In genomic region chr6:22012099-22012498, GRCm38 (mm10) we compare ENCODE assay signal across 30 mouse cellular contexts. TPM values are rescaled to one million over a fixed set of nuclear protein-coding genes. Genes with fewer than 3 reads are reported as not detected.
DNase-seq lines count a peak whose midpoint lies in the region; ATAC-seq and TF ChIP-seq lines count a peak whose summit lies in the region.
"Had no signal": no experiment of that assay in that cellular context is flagged by ENCODE, and none has a peak within 500 bp of the region (broad histone marks: within the 10 kb centered on the region; RNA-seq: fewer than 3 reads in every experiment).

No protein-coding gene starts in this region.

- no peak for TF ChIP-seq POLR2A in kidney, adult 2 months (IDR thresholded peaks at IDR 0.05; ENCODE audit: low read depth, low read length)

- H3K4me1 ChIP-seq in kidney, adult 2 months (ENCODE audit: control insufficient read depth, insufficient read depth, low read length): no peaks in the 10 kb centered on the region
- no peaks in the 10 kb centered on the region; the same call in 1 of the 2 replicates for H3K4me1 ChIP-seq in lung, postnatal 0 days (ENCODE audit: insufficient read depth, low read depth, low read length)
- no peaks in the 10 kb centered on the region for H3K4me1 ChIP-seq in midbrain, embryonic 13.5 days (replicated peaks)
- H3K4me1 ChIP-seq in hindbrain, embryonic 12.5 days: no peaks in the 10 kb centered on the region
- H3K4me1 ChIP-seq: intestine, embryonic 15.5 days; neural tube, embryonic 12.5 days had no signal

- no peak overlapping the region for H3K4me2 ChIP-seq in lung, postnatal 0 days (replicated peaks; ENCODE audit: low read depth, low read length)
- H3K4me2 ChIP-seq in midbrain, embryonic 13.5 days (replicated peaks): no peak overlapping the region
- no peak overlapping the region for H3K4me2 ChIP-seq in hindbrain, embryonic 12.5 days (replicated peaks)
- H3K4me2 ChIP-seq: heart, embryonic 11.5 days; intestine, embryonic 15.5 days; midbrain, embryonic 11.5 days; neural tube, embryonic 12.5 days had no signal

- TF ChIP-seq CTCF in kidney, adult 2 months (conservative IDR thresholded peaks at IDR 0.05; ENCODE audit: insufficient read depth, insufficient read length, low read depth, low read length): no peak
- TF ChIP-seq CTCF in lung, postnatal 0 days (IDR thresholded peaks at IDR 0.05): no peak

- no peaks in the 10 kb centered on the region for H3K27me3 ChIP-seq in kidney, adult 2 months (replicated peaks; ENCODE audit: control insufficient read depth, insufficient read depth, low read length)
- H3K27me3 ChIP-seq in lung, postnatal 0 days (replicated peaks; ENCODE audit: insufficient read depth, low read length): no peaks in the 10 kb centered on the region
- H3K27me3 ChIP-seq in midbrain, embryonic 13.5 days: no peaks in the 10 kb centered on the region
- no peaks in the 10 kb centered on the region for H3K27me3 ChIP-seq in hindbrain, embryonic 12.5 days
- H3K27me3 ChIP-seq: intestine, embryonic 15.5 days; neural tube, embryonic 12.5 days had no signal

- no peaks in the 10 kb centered on the region for H3K36me3 ChIP-seq in kidney, adult 2 months (ENCODE audit: control insufficient read depth, insufficient read depth, low read length)
- no peaks in the 10 kb centered on the region for H3K36me3 ChIP-seq in lung, postnatal 0 days (ENCODE audit: insufficient read depth, low read length)
- H3K36me3 ChIP-seq in midbrain, embryonic 13.5 days: no peaks in the 10 kb centered on the region
- no peaks in the 10 kb centered on the region for H3K36me3 ChIP-seq in hindbrain, embryonic 12.5 days
- H3K36me3 ChIP-seq: intestine, embryonic 15.5 days; neural tube, embryonic 12.5 days had no signal

- no peak for TF ChIP-seq EP300 in lung, postnatal 0 days (IDR thresholded peaks at IDR 0.05)

- H3K9me3 ChIP-seq in lung, postnatal 0 days (ENCODE audit: low read length): no peaks in the 10 kb centered on the region
- H3K9me3 ChIP-seq in midbrain, embryonic 13.5 days: no peaks in the 10 kb centered on the region
- no peaks in the 10 kb centered on the region for H3K9me3 ChIP-seq in hindbrain, embryonic 12.5 days (replicated peaks)
- H3K9me3 ChIP-seq: intestine, embryonic 15.5 days; neural tube, embryonic 12.5 days had no signal

- no peak overlapping the region for H3K27ac ChIP-seq in kidney, adult 2 months (ENCODE audit: insufficient read depth, low read depth, low read length)
- H3K27ac ChIP-seq in lung, postnatal 0 days (ENCODE audit: low read length): no peak overlapping the region
- H3K27ac ChIP-seq in midbrain, embryonic 13.5 days: no peak overlapping the region
- no peak overlapping the region for H3K27ac ChIP-seq in hindbrain, embryonic 12.5 days
- H3K27ac ChIP-seq: hindbrain, postnatal 0 days; intestine, embryonic 15.5 days; neural tube, embryonic 12.5 days; stomach, postnatal 0 days had no signal

- DNase-seq in adrenal gland, postnatal 36 days: peak; percentile 43 to 46
- DNase-seq in adrenal gland, postnatal 4 days (ENCODE audit: low spot score in 2 of 2): no peak
- peak; percentile 39 for DNase-seq in kidney, adult 2 months
- no peak for DNase-seq in kidney, postnatal 10 days
- DNase-seq in lung, postnatal 0 days (ENCODE audit: low spot score): peak; percentile 37
- no peak for DNase-seq in lung, adult 18-20 months
- DNase-seq: adrenal gland, adult 8-10 months; cerebellum, adult 18-20 months; cerebellum, postnatal 10 days; heart, postnatal 14 days; kidney, postnatal 14 days; left cerebral cortex, postnatal 4 days; lung, adult 2 months; lung, postnatal 14 days; right cerebral cortex, adult 18-20 months; spleen, adult 18-20 months; thymus, adult 18-20 months; thymus, postnatal 25 days had no signal

- no peak overlapping the region for H3K9ac ChIP-seq in lung, postnatal 0 days (replicated peaks; ENCODE audit: low read depth)
- no peak overlapping the region for H3K9ac ChIP-seq in midbrain, embryonic 13.5 days (replicated peaks)
- H3K9ac ChIP-seq in hindbrain, embryonic 12.5 days: no peak overlapping the region
- H3K9ac ChIP-seq: intestine, embryonic 15.5 days; neural tube, embryonic 12.5 days had no signal

- 57% methylated on average over 5 of the region's 5 CpGs for WGBS in kidney, adult 2 months
- WGBS in lung, postnatal 0 days: 47% methylated on average over 5 of the region's 5 CpGs
- 92% methylated on average over 5 of the region's 5 CpGs for WGBS in midbrain, embryonic 13.5 days
- WGBS in hindbrain, embryonic 12.5 days: 92% methylated on average over 5 of the region's 5 CpGs

- peak; percentile 14; the same call in 1 of the 2 replicates for ATAC-seq in lung, postnatal 0 days
- ATAC-seq in midbrain, embryonic 13.5 days: no peak
- no peak for ATAC-seq in hindbrain, embryonic 12.5 days (ENCODE audit: low FRiP score)
- ATAC-seq: CD4-positive, CD25-positive, alpha-beta regulatory T cell, adult 4 months; forebrain, embryonic 16.5 days; hindbrain, postnatal 0 days; intestine, embryonic 15.5 days had no signal

- H3K4me3 ChIP-seq in kidney, adult 2 months (ENCODE audit: insufficient read depth, low read depth, low read length): no peak overlapping the region
- no peak overlapping the region for H3K4me3 ChIP-seq in lung, postnatal 0 days (ENCODE audit: low read depth, low read length)
- H3K4me3 ChIP-seq in midbrain, embryonic 13.5 days (replicated peaks): no peak overlapping the region
- H3K4me3 ChIP-seq in hindbrain, embryonic 12.5 days: no peak overlapping the region
- H3K4me3 ChIP-seq: erythroblast, embryonic 14.5 days; intestine, embryonic 15.5 days; myocyte; neural tube, embryonic 12.5 days had no signal

RNA-seq across cellular contexts. Expression of gene Cped1, which starts 26.4 kb away (rescaled TPM):
- total RNA-seq in adrenal gland, postnatal 36 days (2021): 10 to 100 TPM; 34.3 to 43.2 TPM
- 10 to 100 TPM; 25.1 to 29.0 TPM for total RNA-seq in adrenal gland, postnatal 4 days (2021)
- polyA plus RNA-seq in kidney, adult 2 months (2012; rRNA removed): 5.9 and 6.2 TPM in 2 replicates
- polyA plus RNA-seq in lung, postnatal 0 days (2015; fragmentation: Nextera tagmentation; extraction: Ambion mirVana): 25.0 and 29.4 TPM in 2 replicates
- polyA plus RNA-seq in midbrain, embryonic 13.5 days (2015; fragmentation: Nextera tagmentation; extraction: Ambion mirVana): 2.8 and 3.2 TPM in 2 replicates
- 19.1 and 21.1 TPM in 2 replicates for polyA plus RNA-seq in hindbrain, embryonic 12.5 days (2016; fragmentation: Nextera tagmentation; extraction: Ambion mirVana)

Comparison
In these comparisons a context has a peak if more than half of its experiments do, and no peak if none do; other contexts are left out.
1. DNase-seq: peak in adrenal gland, postnatal 36 days (2 of 2), kidney, adult 2 months (single experiment) and lung, postnatal 0 days (single experiment); none in adrenal gland, postnatal 4 days (0 of 2), kidney, postnatal 10 days (single experiment) and lung, adult 18-20 months (0 of 2).